Mouse (Mus musculus) kidney, embryonic 14.5 days (tissue): Measurements from ENCODE around the gene Ceacam16. TPM values are rescaled to one million over a fixed set of nuclear protein-coding genes. Genes with fewer than 3 reads are reported as not detected.
A peak's percentile ranks its signal among the peaks of the same experiment; 100 is the strongest.

Experiments used
- ATAC-seq: fragments of 200-750 bp; cut with Nextera tagmentation; 2 replicates; pipeline ENCODE4 v1.8.0; 2017; ENCODE audit warnings: moderate number of reproducible peaks, mild to moderate bottlenecking, moderate TSS enrichment, moderate library complexity; ENCODE audit not compliant: low FRiP score, low TSS enrichment
- H3K27ac ChIP-seq: fragments of 300-500 bp; sonication (generic); 2 replicates; pipeline ENCODE4 v1.5.1; 2014; ENCODE audit warnings: low read depth, mild to moderate bottlenecking, low read length, moderate library complexity, mixed read lengths
- H3K27me3 ChIP-seq: fragments of 300-500 bp; sonication (generic); 2 replicates; pipeline ENCODE4 v1.6.1; 2014; ENCODE audit warnings: mild to moderate bottlenecking, low read length; ENCODE audit not compliant: control insufficient read depth, insufficient read depth
- H3K36me3 ChIP-seq: fragments of 300-500 bp; sonication (generic); 2 replicates; pipeline ENCODE4 v1.6.1; 2014; ENCODE audit warnings: low read length, mixed read lengths; ENCODE audit not compliant: control insufficient read depth, insufficient read depth
- H3K4me1 ChIP-seq: fragments of 300-500 bp; sonication (generic); 2 replicates; pipeline ENCODE4 v1.6.1; 2014; ENCODE audit warnings: low read length, mixed read lengths; ENCODE audit not compliant: control insufficient read depth, insufficient read depth
- H3K4me2 ChIP-seq: fragments of 300-500 bp; sonication (generic); replicated peaks from 2 replicates; pipeline ENCODE4 v1.6.1; 2014; ENCODE audit warnings: low read depth, mild to moderate bottlenecking, low read length
- H3K4me3 ChIP-seq: fragments of 300-500 bp; sonication (generic); 2 replicates; pipeline ENCODE4 v1.5.1; 2014; ENCODE audit warnings: mild to moderate bottlenecking, low read length
- H3K9ac ChIP-seq: fragments of 300-500 bp; sonication (generic); 2 replicates; pipeline ENCODE4 v1.6.1; 2014; ENCODE audit warnings: low read depth, mild to moderate bottlenecking, low read length, moderate library complexity
- H3K9me3 ChIP-seq: fragments of 300-500 bp; sonication (generic); 2 replicates; pipeline ENCODE4 v1.6.1; 2016; ENCODE audit warnings: low read length; ENCODE audit not compliant: control insufficient read depth
- WGBS: fragments of 180-500 bp; shearing (Covaris S2); extraction: QIAGEN DNeasy Blood & Tissue Kit; methylation state at CpG from one replicate; pipeline ENCODE4 v1.1.7; 2014; 5-methylcytosine and 5-hydroxymethylcytosine counted together
- polyA plus RNA-seq: library from polyadenylated mRNA; unstranded; fragments of >200 nt; fragmentation: Nextera tagmentation; extraction: Ambion mirVana; gene quantifications from 2 replicates; pipeline ENCODE4 v1.2.1, GENCODE M21; 2014

The Ceacam16 gene
- polyA plus RNA-seq, 1 experiment from 2014 or later: not detected

DNA sequence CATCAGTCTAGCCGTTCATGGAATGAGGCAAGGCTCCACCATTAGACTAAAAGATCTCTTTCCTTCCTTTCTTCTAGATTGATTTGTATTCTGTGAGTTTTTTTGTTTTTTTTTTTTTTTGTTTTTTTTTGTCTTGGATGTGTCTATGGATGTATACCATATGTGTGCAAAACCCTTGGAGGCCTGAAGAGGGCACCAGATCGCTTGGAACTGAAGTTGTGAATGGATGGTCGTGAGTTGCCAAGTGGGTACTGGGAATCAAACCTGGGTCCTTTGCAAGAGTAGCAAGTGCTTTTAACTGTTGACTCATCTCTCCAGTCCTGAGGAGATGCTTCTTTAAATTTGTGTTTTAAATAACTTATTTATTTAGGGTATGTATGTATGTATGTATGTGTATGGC lies 27.0 kb downstream of the Ceacam16 start:
- Histone ChIP-seq H3K9ac (no peak overlapping the region), H3K4me3 (no peak overlapping the region), H3K4me2 (no peak overlapping the region), H3K27me3 (no peaks in the 10 kb centered on the region), H3K9me3 (0 out of 2 replicates have a peak, but pooled peaks cover 3% of the 10 kb centered on the region), H3K27ac (no peak overlapping the region), H3K36me3 (no peaks in the 10 kb centered on the region), H3K4me1 (0 out of 2 replicates have a peak, but pooled peaks cover 8% of the 10 kb centered on the region)
- ATAC-seq: no peak
- WGBS: 65% methylated on average over 3 of the region's 3 CpGs

GRCm38 (mm10) chr7:19831837-19832236 lies 29.3 kb downstream of the Ceacam16 start:
- WGBS: 50% methylated on average over 9 of the region's 9 CpGs
- H3K36me3 ChIP-seq: no peaks in the 10 kb centered on the region
- H3K9me3 ChIP-seq: 0 out of 2 replicates have a peak, but pooled peaks cover 3% of the 10 kb centered on the region
- ATAC-seq: 0 out of 2 replicates have a peak, but pooled peaks have one; percentile 41
- H3K4me2 ChIP-seq: no peak overlapping the region
- H3K27ac ChIP-seq: no peak overlapping the region
- H3K27me3 ChIP-seq: no peaks in the 10 kb centered on the region
- H3K4me1 ChIP-seq: 0 out of 2 replicates have a peak, but pooled peaks cover 8% of the 10 kb centered on the region
- no peak overlapping the region for H3K4me3 ChIP-seq
- no peak overlapping the region for H3K9ac ChIP-seq

DNA sequence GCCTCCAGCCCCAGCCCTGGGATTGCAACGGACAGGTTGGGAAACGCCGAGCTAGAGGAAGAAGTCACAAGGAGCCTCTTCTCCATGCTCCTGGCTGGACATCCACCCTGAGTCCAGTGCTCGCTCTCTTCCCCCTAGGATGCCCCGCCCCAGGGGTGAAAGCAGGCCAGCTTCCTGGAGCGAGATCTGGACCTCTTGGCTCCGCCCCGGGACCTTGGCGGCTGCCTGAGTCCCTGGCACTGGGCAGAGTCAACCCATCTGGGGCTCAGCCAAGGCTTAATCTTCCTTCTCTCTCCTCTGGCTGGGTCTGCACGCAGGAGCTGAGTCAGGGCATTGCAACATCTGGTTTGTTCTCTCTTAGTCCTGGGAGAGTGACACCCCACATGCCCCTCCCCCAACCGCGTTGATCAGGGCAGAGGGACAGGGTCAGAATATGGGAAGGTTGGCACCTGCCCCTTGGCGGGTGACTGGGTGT lies 30.4 kb downstream of the Ceacam16 start:
- H3K9ac ChIP-seq: no peak overlapping the region; the same call in 1 of the 2 replicates

DNA sequence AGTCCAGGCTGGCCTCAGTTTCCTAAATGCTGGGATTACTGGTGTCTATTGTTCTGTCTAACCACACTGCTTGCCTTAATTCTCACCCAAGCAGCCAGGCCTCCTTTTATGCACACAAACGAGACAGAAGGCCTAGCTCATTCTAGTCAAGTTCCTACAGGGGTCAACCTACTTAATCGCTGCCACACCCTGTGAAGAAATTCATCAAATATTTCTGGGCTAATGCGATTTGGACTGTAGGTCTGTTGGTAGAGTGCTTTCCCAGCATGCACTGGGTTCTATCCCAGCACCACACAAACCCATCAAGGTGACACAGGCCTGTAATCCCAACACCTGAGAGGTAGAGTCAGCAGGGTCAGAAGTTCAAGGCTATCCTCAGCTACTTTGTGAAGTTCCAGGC lies 31.4 kb downstream of the Ceacam16 start:
- Histone ChIP-seq H3K4me2 (no peak overlapping the region), H3K4me1 (0 out of 2 replicates have a peak, but pooled peaks cover 8% of the 10 kb centered on the region)

More for the DNA sequence above, 30.4 kb downstream of the Ceacam16 start:
- Histone ChIP-seq H3K4me2 (no peak overlapping the region), H3K4me1 (0 out of 2 replicates have a peak, but pooled peaks cover 8% of the 10 kb centered on the region), H3K27me3 (no peaks in the 10 kb centered on the region), H3K27ac (no peak overlapping the region), H3K4me3 (no peak overlapping the region), H3K36me3 (no peaks in the 10 kb centered on the region), H3K9me3 (0 out of 2 replicates have a peak, but pooled peaks cover 3% of the 10 kb centered on the region)
- WGBS: 28% methylated on average over 13 of the region's 13 CpGs
- ATAC-seq: peak; percentile 41; the same call in 1 of the 2 replicates

GRCm38 (mm10) chr7:19826756-19827155 lies 34.3 kb downstream of the Ceacam16 start:
- ATAC-seq: no peak
- Histone ChIP-seq H3K4me3 (no peak overlapping the region), H3K27ac (no peak overlapping the region), H3K4me2 (no peak overlapping the region), H3K9me3 (0 out of 2 replicates have a peak, but pooled peaks cover 3% of the 10 kb centered on the region), H3K4me1 (peaks cover 28% of the 10 kb centered on the region), H3K9ac (no peak overlapping the region), H3K27me3 (peaks cover 12% of the 10 kb centered on the region), H3K36me3 (no peaks in the 10 kb centered on the region)
- WGBS: 36% methylated on average over 6 of the region's 6 CpGs

More for the DNA sequence above, 31.4 kb downstream of the Ceacam16 start:
- no peaks in the 10 kb centered on the region for H3K36me3 ChIP-seq
- H3K4me3 ChIP-seq: no peak overlapping the region
- 86% methylated on average over 3 of the region's 3 CpGs for WGBS
- no peak overlapping the region for H3K27ac ChIP-seq
- H3K9ac ChIP-seq: no peak overlapping the region
- no peak for ATAC-seq
- H3K27me3 ChIP-seq: no peaks in the 10 kb centered on the region
- 0 out of 2 replicates have a peak, but pooled peaks cover 3% of the 10 kb centered on the region for H3K9me3 ChIP-seq

DNA sequence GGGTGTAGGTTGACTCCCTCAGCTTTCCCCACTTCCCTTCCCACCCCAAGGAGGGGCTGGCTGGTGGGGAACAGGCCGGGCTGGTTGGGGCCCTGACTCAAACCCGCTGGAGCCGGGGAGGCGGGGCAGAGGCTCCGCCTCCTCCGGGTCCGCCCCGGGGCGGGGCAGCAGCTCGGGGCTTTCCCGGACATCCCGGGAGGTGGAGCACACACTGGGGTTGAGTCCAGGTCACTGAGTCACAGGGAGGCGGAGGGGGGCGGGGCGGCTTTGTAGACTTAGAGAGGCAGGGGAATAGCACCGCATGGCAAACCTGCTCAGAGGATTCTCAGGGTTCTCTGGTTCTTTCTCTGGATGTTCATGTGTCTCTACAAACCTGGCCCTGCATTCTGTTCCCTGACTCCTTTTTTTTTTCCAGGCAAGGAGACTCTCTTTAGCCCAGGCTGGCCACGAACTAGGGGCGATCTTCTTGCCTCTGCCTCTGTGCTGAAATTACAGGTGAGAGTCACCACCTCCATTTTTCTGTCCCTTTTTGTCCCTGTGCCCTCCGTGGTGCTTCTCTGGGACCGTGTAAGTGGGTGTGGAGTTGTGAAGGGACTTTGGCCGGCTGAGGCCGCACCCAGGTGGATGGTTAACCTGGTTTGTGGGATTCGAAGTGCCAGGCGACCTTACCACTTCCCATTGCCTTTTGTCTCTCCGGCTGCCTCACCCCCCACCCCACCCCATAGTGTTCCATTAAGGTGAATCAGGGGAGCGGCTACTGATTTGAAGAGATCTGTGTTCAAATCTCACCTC lies 36.7 kb downstream of the Ceacam16 start:
- Histone ChIP-seq H3K27me3 (peaks cover 18% of the 10 kb centered on the region), H3K4me1 (peaks cover 20% of the 10 kb centered on the region), H3K4me3 (peak overlapping the region; percentile 7; the same call in 1 of the 2 replicates), H3K9me3 (0 out of 2 replicates have a peak, but pooled peaks cover under 1% of the 10 kb centered on the region), H3K27ac (peak overlapping the region; percentile 88), H3K4me2 (peak overlapping the region; percentile 32), H3K36me3 (no peaks in the 10 kb centered on the region), H3K9ac (no peak overlapping the region)
- WGBS: 18% methylated on average over 26 of the region's 26 CpGs
- peak; percentile 91 for ATAC-seq

GRCm38 (mm10) chr7:19823256-19824181 lies 37.6 kb downstream of the Ceacam16 start:
- Histone ChIP-seq H3K36me3 (no peaks in the 10 kb centered on the region), H3K27ac (peak overlapping the region; percentile 88), H3K4me2 (0 out of 2 replicates have a peak overlapping the region, but pooled peaks have one; percentile 19), H3K9me3 (no peaks in the 10 kb centered on the region), H3K27me3 (peaks cover 18% of the 10 kb centered on the region), H3K4me1 (peaks cover 24% of the 10 kb centered on the region), H3K4me3 (no peak overlapping the region; the same call in 1 of the 2 replicates), H3K9ac (0 out of 2 replicates have a peak overlapping the region, but pooled peaks have one; percentile 31)
- WGBS: 24% methylated on average over 16 of the region's 16 CpGs
- peak; percentile 16 for ATAC-seq

GRCm38 (mm10) chr7:19822604-19823058 lies 38.5 kb downstream of the Ceacam16 start, which contains the start of gene Bcl3:
Gene Bcl3, minus strand, starts transcription at chr7:19822770.
- Histone ChIP-seq H3K4me2 (peak within 1 kb of the TSS; percentile 89), H3K4me3 (peak within 1 kb of the TSS; percentile 52), H3K27me3 (peaks cover 18% of the 10 kb centered on the region), H3K36me3 (no peaks in the 10 kb centered on the region), H3K4me1 (peaks cover 29% of the 10 kb centered on the region), H3K27ac (peak within 1 kb of the TSS; percentile 88), H3K9ac (peak within 1 kb of the TSS; percentile 70), H3K9me3 (no peaks in the 10 kb centered on the region)
- ATAC-seq: no peak
- WGBS: 2% methylated on average over 31 of the region's 42 CpGs
